Mouse (Mus musculus) hindbrain, embryonic 15.5 days (tissue): ENCODE data around the gene Atg2b. TPM values are rescaled to one million over a fixed set of nuclear protein-coding genes. Genes with fewer than 3 reads are reported as not detected.
A peak's percentile ranks its signal among the peaks of the same experiment; 100 is the strongest.

Experiments used
- ATAC-seq: fragments of 200-750 bp; cut with Nextera tagmentation; 2 replicates; pipeline ENCODE4 v1.8.0; 2017; ENCODE audit warnings: low read depth, moderate number of reproducible peaks, moderate TSS enrichment; ENCODE audit not compliant: low FRiP score
- H3K27ac ChIP-seq: fragments of 300-500 bp; sonication (generic); replicated peaks from 2 replicates; pipeline ENCODE4 v1.5.1; 2015; ENCODE audit warnings: mild to moderate bottlenecking, inconsistent platforms
- H3K27me3 ChIP-seq: fragments of 300-500 bp; sonication (generic); 2 replicates; pipeline ENCODE4 v1.6.1; 2015; ENCODE audit warnings: control low read depth, inconsistent platforms
- H3K36me3 ChIP-seq: fragments of 300-500 bp; sonication (generic); 2 replicates; pipeline ENCODE4 v1.6.1; 2015; ENCODE audit warnings: control low read depth, inconsistent platforms
- H3K4me1 ChIP-seq: fragments of 300-500 bp; sonication (generic); replicated peaks from 2 replicates; pipeline ENCODE4 v1.6.1; 2015; ENCODE audit warnings: control low read depth, inconsistent platforms
- H3K4me2 ChIP-seq: fragments of 300-500 bp; sonication (generic); 2 replicates; pipeline ENCODE4 v1.6.1; 2015; ENCODE audit warnings: moderate library complexity, mild to moderate bottlenecking, inconsistent platforms
- H3K4me3 ChIP-seq: fragments of 300-500 bp; sonication (generic); 2 replicates; pipeline ENCODE4 v1.5.1; 2015; ENCODE audit warnings: mild to moderate bottlenecking, inconsistent platforms
- H3K9ac ChIP-seq: fragments of 300-500 bp; sonication (generic); 2 replicates; pipeline ENCODE4 v1.6.1; 2015; ENCODE audit warnings: inconsistent platforms
- H3K9me3 ChIP-seq: fragments of 300-500 bp; sonication (generic); 2 replicates; pipeline ENCODE4 v1.6.1; 2016; ENCODE audit warnings: control low read depth, inconsistent platforms
- WGBS: fragments of 180-500 bp; shearing (Covaris S2); methylation state at CpG from one replicate; pipeline ENCODE4 v1.1.7; 2015; 5-methylcytosine and 5-hydroxymethylcytosine counted together
- polyA plus RNA-seq: library from polyadenylated mRNA; unstranded; fragments of >200 nt; fragmentation: Nextera tagmentation; extraction: Ambion mirVana; gene quantifications from 2 replicates; pipeline ENCODE4 v1.2.1, GENCODE M21; 2015

The Atg2b gene
- polyA plus RNA-seq = 13.0 and 13.6 TPM in 2 replicates

DNA sequence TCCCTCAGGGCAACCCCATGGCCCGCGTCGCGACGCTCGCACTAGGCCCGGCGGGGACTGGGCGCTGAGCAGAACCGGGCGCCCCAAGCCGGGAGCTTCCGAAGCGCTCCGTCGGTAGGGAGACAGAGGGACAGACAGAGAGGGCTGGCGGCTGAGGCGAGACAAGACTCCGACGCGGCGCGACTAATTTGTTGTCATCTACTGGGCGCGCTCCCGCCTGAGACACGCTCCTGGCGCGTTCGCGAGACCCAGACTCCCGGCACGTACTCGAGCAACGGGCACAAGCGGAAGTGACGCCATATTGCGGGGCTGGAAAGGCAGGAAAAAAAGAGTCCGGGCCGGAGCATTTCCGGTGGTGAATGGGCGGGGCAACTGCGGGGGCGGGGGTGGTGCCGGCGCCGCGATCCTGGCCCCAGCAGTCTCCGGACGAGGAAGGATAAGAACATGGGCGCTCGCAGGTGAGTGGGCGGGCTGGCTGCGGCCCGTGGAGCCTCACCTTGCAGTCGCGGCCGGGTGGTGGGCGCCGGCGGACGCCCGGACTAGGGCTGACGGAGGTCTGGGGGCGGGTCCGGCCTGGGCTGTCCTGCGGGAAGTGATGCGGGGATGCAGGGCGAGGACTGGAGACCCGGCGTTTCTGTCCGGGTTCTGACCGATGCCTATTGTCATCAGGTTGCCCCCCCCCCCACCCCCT is at the start of gene Atg2b:
Gene Atg2b, minus strand, starts transcription at position 211 of the 691 bp plus-strand sequence.
- ATAC-seq = peak; percentile 96
- Histone ChIP-seq H3K27me3 (no peaks in the 10 kb centered on the region), H3K9ac (peak within 1 kb of the TSS; percentile 74), H3K36me3 (peaks cover 7% of the 10 kb centered on the region; the same call in 1 of the 2 replicates), H3K27ac (peak within 1 kb of the TSS; percentile 92), H3K4me1 (peaks cover 42% of the 10 kb centered on the region), H3K4me2 (peak within 1 kb of the TSS; percentile 75), H3K9me3 (no peaks in the 10 kb centered on the region), H3K4me3 (peak within 1 kb of the TSS; percentile 61)
- WGBS = 0% methylated on average over 73 of the region's 73 CpGs

DNA sequence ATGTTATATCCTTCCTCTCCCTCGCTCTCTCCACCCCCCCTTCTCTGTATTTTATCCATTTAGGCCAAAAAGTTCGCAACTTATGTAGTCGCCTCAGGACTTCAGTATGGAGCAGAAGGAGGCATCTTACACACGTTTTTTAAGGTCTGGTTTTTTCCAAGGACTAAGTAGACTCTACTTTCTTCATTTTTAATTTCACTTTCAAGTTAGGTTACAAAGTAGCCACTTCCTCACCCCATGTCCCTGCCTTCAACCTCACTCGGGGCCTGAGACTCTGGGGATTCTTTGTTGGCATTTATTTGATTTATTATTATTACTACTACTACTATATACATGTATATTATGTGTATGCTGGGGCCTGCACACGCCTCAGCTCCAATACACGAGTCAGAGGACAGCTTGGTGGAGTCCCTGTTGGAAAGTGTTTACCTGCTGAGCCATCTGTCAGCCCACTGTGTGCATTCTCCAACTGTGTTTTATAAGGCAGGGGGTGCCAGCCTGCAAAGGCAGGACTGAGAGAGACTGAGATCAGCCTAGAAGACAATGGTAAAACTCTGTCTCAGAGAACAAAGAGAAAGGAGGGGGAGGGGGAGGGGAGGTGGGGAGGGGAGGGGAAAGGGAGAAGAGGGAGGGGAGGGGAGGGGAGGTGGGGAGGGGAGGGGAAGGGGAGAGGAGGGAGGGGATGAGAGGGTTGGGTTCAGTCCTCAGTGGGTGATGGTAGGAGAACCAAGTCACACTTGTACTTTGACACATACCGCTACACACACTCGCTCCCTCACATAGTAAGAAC is 48.6 kb upstream of the Atg2b start:
- ATAC-seq = no peak
- H3K4me2 ChIP-seq = no peak overlapping the region
- no peaks in the 10 kb centered on the region for H3K27me3 ChIP-seq
- no peak overlapping the region for H3K9ac ChIP-seq
- H3K9me3 ChIP-seq = no peaks in the 10 kb centered on the region
- no peaks in the 10 kb centered on the region for H3K36me3 ChIP-seq
- H3K4me1 ChIP-seq = no peaks in the 10 kb centered on the region
- H3K27ac ChIP-seq = no peak overlapping the region
- 70% methylated on average over 9 of the region's 9 CpGs for WGBS
- H3K4me3 ChIP-seq = no peak overlapping the region

DNA sequence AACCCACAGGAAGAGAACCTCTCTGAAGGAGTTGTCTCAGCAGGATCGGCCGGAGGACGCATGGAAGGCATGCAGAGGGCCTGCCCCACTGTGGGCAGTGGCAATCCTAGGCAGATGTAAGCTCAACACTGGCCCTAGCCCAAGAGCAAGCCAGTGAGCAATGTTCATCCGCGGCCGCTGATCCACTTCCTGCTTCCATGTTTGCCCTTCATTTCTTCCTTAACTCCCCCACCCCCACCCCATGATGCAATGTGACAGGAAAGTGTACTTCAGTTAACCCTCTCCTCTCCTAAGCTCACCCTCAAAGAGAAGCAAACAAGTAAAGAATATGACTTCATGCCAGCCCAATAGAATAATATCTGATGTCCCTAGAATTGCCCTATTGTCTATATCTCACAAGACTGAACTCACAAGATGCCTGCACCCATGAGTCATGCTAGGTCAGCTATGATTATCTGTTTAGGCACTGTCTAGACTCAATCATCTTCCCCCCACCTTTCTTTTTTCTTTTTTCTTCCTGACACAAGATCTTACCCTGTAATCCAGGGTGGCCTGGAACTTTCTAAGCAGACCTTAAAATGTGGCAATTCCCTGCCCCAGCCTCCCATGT is 45.9 kb upstream of the Atg2b start:
- no peak overlapping the region for H3K9ac ChIP-seq
- no peak overlapping the region for H3K4me2 ChIP-seq
- ATAC-seq = no peak
- H3K9me3 ChIP-seq = no peaks in the 10 kb centered on the region
- no peak overlapping the region for H3K27ac ChIP-seq
- no peak overlapping the region for H3K4me3 ChIP-seq
- WGBS = 76% methylated on average over 6 of the region's 6 CpGs
- H3K36me3 ChIP-seq = no peaks in the 10 kb centered on the region
- no peaks in the 10 kb centered on the region for H3K27me3 ChIP-seq
- no peaks in the 10 kb centered on the region for H3K4me1 ChIP-seq

DNA sequence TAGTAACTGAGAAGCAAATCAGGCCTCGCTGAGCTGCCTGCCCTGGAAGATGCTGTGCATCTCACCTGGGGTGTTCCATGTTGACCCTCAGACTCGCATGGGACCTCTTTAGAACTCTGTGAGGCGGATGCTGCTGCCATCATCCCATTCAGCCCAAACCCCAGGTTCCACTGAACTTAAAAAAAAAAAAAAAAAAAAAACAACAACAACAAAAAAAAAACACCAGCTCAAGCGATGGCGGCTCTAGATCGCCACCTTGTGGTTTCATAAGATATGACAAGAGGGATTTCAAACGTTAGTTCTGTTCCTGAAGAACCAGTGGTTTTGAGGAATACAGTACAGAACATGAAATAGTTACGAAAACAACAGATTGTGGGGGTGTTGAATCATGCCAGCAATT is 43.0 kb upstream of the Atg2b start:
- no peak overlapping the region for H3K27ac ChIP-seq
- H3K4me2 ChIP-seq = no peak overlapping the region
- WGBS = 26% methylated on average over 8 of the region's 8 CpGs
- ATAC-seq = no peak
- H3K27me3 ChIP-seq = no peaks in the 10 kb centered on the region
- no peak overlapping the region for H3K9ac ChIP-seq
- H3K4me3 ChIP-seq = no peak overlapping the region
- H3K9me3 ChIP-seq = no peaks in the 10 kb centered on the region
- no peaks in the 10 kb centered on the region for H3K4me1 ChIP-seq
- H3K36me3 ChIP-seq = no peaks in the 10 kb centered on the region

DNA sequence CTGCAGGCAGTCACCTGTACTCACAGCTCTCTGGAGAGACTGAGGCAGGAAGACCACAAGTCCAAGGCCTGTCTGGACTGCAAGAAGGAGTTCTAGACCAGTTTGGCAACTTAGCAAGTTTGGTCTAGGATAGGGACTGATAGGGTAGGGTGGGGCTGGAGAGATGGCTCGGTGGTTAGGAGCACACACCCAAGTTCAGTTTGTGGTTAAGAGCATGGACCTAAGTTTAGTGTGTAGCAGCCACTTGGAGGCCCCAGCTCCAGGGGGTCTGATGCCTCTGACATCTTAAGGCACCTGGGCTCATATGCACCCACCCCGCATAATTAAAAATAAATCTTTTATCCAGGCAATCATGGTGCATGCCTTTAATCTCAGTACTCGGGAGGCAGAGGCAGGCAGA is 42.3 kb upstream of the Atg2b start:
- H3K27me3 ChIP-seq = no peaks in the 10 kb centered on the region
- WGBS = 88% methylated on average over 3 of the region's 3 CpGs
- H3K9me3 ChIP-seq = no peaks in the 10 kb centered on the region
- H3K4me3 ChIP-seq = no peak overlapping the region
- no peak overlapping the region for H3K27ac ChIP-seq
- no peak for ATAC-seq
- no peaks in the 10 kb centered on the region for H3K36me3 ChIP-seq
- no peak overlapping the region for H3K9ac ChIP-seq
- no peaks in the 10 kb centered on the region for H3K4me1 ChIP-seq
- no peak overlapping the region for H3K4me2 ChIP-seq

GRCm38 (mm10) chr12:105725736-105726135 is 40.7 kb upstream of the Atg2b start:
- Histone ChIP-seq H3K4me1 (peaks cover 12% of the 10 kb centered on the region), H3K4me2 (no peak overlapping the region), H3K9ac (no peak overlapping the region), H3K4me3 (no peak overlapping the region), H3K27me3 (no peaks in the 10 kb centered on the region), H3K27ac (no peak overlapping the region), H3K36me3 (no peaks in the 10 kb centered on the region), H3K9me3 (no peaks in the 10 kb centered on the region)
- 81% methylated on average over 13 of the region's 13 CpGs for WGBS
- ATAC-seq = no peak

DNA sequence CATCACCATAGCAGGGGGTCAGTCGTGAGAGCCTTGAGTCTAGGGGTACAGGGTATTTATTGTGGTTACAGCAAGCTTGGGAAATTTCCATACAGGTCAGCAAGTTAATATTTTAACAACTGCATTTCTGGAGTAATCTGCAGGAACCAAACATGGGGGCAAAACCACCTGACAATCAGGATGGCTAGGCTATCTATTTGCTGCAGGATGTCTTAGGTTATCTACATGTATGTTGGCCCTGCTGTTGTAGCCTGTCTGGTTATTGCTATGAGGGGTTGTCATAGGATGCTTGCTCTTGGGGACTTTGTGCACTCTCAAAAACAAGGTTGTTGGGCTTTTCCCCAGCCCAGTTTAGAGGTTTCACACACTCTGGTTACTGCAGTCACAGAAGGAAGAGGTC is 39.6 kb upstream of the Atg2b start:
- Histone ChIP-seq H3K9ac (no peak overlapping the region), H3K9me3 (no peaks in the 10 kb centered on the region), H3K4me2 (no peak overlapping the region), H3K4me3 (no peak overlapping the region), H3K27me3 (no peaks in the 10 kb centered on the region), H3K36me3 (no peaks in the 10 kb centered on the region), H3K4me1 (peaks cover 12% of the 10 kb centered on the region), H3K27ac (no peak overlapping the region)
- no peak for ATAC-seq
- 55% methylated on average over 1 of the region's 1 CpGs for WGBS

DNA sequence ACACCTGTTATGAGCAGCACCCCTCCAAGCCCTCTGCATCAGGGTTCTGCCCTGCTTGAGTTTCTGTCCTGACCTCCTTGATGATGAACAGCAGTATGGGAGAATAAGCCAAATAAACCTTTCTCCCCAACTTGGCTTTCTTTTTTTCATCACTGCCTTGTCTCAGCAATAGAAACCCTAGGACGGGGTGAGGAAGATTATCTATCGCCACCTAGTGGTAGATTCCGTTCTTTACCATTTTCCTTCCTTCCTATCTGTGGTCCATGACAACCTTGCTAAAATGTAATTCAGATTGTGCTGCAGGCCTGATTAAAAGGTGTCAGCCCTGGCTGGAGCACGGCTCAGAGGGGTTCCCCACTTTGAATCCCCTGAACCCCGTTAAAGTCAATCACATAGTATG is 37.6 kb upstream of the Atg2b start:
- H3K9me3 ChIP-seq = no peaks in the 10 kb centered on the region
- no peak overlapping the region for H3K4me2 ChIP-seq
- peak; percentile 40; the same call in 1 of the 2 replicates for ATAC-seq
- H3K4me1 ChIP-seq = peaks cover 12% of the 10 kb centered on the region
- no peaks in the 10 kb centered on the region for H3K27me3 ChIP-seq
- 4% methylated on average over 5 of the region's 5 CpGs for WGBS
- no peak overlapping the region for H3K4me3 ChIP-seq
- H3K9ac ChIP-seq = no peak overlapping the region
- H3K27ac ChIP-seq = no peak overlapping the region
- H3K36me3 ChIP-seq = no peaks in the 10 kb centered on the region

DNA sequence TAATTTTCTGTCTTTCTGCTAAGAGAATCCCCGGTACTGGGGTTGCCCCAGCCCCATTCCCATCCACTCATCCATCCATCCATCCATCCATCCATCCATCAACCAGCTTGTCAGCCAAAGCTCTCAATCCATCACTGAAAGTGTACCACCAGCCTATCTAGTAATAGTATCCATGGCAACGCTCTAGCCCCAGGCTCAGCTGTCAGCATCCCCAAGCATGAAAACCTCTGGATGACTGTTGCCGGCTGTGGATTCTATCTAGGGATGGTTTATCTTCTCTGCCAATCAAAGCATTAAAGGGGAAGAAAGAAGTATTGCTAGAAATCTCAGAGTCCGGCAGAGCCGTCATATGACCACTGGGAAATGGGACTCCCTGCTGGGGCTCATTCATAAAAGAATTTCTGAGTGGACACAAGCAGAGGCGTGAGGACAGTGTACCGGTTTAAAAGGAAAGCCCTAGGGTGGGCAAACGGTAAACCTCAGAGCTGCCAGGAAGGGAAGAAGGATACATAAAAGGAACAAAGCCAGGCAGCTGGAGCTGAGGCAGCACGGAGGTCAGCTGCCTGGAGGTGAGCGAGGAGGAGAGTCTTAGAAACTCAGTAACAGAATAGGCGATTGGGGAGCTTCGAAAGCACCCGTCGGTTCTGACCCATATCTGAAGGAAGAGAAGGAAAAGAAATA is 36.6 kb upstream of the Atg2b start:
- Histone ChIP-seq H3K4me1 (peaks cover 12% of the 10 kb centered on the region), H3K4me3 (no peak overlapping the region), H3K9me3 (no peaks in the 10 kb centered on the region), H3K4me2 (peak overlapping the region; percentile 26; the same call in 1 of the 2 replicates), H3K27ac (peak overlapping the region; percentile 63), H3K27me3 (no peaks in the 10 kb centered on the region), H3K9ac (0 out of 2 replicates have a peak overlapping the region, but pooled peaks have one; percentile 5), H3K36me3 (no peaks in the 10 kb centered on the region)
- ATAC-seq = peak; percentile 66; the same call in 1 of the 2 replicates
- WGBS = 28% methylated on average over 14 of the region's 14 CpGs

- ATAC-seq = no peak
- Histone ChIP-seq H3K36me3 (no peaks in the 10 kb centered on the region), H3K4me2 (no peak overlapping the region), H3K27ac (no peak overlapping the region), H3K4me1 (peaks cover 12% of the 10 kb centered on the region), H3K9ac (no peak overlapping the region), H3K27me3 (no peaks in the 10 kb centered on the region), H3K9me3 (no peaks in the 10 kb centered on the region), H3K4me3 (no peak overlapping the region)
- WGBS = 78% methylated on average over 3 of the region's 3 CpGs
These were observed 35.2 kb upstream of the Atg2b start for GRCm38 (mm10) chr12:105720196-105720595.

DNA sequence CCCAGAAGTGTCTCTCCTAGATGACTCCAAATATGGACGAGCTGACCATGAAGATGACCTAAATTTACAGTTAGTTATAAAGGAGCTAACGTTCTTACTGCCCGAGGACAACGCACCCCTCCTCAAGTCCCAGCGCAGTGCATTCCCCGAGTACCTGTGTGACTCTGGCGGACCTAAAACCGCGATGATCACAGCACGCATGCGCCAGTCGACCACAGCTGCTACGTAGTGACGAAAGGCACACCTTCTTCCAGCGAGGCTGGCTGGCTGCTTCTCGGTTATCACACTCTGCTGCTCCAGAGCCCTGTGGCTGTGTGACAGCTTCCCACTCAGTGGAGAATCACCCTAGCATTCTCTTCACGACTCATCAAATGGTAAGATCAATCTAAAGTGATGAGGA is 33.6 kb upstream of the Atg2b start:
- Histone ChIP-seq H3K4me1 (peaks cover 12% of the 10 kb centered on the region), H3K27ac (no peak overlapping the region), H3K9me3 (no peaks in the 10 kb centered on the region), H3K36me3 (no peaks in the 10 kb centered on the region), H3K4me3 (no peak overlapping the region), H3K9ac (no peak overlapping the region), H3K4me2 (peak overlapping the region; percentile 34), H3K27me3 (no peaks in the 10 kb centered on the region)
- ATAC-seq = no peak
- WGBS = 78% methylated on average over 17 of the region's 17 CpGs
